Mouse (Mus musculus) T-cell, adult 2 months (primary cell): ENCODE results near the gene Bpgm.

Experiments used
- DNase-seq: peaks from one replicate; pipeline ENCODE4 v3.0.0; 2022; ENCODE audit warnings: low spot score

The Bpgm gene

DNA sequence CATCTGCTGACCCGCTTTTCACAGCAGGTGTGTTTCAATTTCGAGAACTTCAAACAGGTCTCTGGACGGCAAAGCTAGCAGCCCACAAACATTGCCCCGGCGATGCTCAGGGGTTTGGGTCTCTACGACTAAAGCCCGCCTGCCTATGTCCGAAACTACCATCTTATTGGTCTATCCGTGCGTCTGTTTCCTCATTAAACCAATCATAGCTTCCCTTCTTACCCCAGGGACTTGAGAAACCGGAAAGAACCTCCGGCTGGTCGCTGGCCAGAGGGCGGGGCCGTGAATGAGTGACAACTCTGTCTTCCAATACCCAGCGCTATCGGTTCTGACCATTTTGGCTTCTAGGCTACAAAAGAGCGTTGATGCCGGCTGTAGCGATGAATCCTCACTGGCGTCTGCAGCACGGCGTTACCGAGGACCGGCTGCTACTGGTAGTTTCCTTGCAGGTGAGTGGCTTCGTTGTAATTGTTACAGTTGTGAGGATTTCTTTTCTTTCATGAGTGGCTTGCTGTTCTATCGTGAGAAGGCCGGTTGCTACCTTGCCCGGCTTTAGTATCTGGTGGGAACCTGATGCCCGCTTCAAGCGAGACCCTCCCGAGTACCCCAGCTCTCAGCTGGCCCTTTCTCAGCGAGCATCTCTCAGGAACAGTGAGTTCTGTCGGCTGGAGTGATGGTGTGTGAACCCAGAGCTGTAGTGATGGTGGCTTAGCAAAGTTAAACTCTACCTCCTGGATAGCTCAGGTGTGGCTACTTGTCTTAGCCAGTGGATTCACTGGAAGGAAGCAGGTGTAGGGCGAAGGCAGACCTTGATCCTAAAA lies at the start of gene Bpgm:
Gene Bpgm, plus strand, starts transcription at position 234 of the 821 bp plus-strand sequence.
- DNase-seq, result peak; percentile 97

DNA sequence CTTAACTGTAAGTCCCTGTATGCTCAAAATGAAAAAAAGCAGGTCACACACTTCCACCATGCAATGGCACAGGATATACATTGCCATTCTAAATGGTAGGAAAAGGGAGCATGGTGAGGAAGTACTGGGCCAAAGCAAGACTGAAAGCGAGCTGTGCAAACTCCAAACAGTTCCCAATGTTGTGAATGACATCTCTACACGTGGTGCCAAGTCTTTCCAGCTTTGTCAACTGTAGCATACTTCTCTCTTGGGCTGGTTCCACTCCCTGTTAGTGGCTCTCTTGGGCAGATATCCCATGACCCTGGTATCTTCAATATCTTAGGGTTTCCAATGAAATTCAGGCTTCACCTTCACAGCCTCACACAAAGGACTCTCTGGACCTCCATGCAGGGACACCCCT lies 37.0 kb upstream of the Bpgm start:
- no peak for DNase-seq

DNA sequence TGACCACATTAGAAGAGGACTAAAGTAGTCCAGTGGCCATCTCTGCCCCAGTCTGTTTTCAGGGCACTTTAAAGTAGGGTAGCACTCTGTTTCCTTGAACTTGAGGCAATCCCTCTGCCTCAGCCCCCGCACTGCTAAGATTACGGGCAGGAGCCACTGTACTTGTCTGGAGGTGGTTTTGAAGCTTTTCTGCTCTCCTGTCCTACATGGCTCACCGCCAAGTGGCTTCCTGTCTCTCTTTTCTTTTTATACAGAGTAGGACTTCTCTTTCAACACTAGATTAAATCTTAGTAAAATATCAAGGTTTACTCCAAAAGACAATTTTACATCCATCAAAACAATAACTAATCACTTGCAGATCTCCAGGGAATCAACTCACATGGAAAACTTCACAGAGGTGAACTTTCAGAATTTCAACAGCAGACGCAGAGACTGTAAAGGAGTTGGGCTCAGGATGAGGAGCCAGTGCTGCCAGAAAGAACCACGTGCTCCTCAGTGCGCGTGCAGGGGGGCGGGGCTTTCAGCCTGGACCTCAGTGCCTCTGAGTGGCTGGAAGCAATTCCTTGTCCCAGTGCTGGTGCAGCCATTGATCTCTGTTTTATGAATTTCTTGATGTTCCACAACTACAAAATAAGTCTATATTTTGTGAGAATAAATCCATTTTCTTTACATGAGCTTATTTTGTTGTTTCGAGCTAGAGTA lies 34.3 kb upstream of the Bpgm start:
- DNase-seq, result no peak

DNA sequence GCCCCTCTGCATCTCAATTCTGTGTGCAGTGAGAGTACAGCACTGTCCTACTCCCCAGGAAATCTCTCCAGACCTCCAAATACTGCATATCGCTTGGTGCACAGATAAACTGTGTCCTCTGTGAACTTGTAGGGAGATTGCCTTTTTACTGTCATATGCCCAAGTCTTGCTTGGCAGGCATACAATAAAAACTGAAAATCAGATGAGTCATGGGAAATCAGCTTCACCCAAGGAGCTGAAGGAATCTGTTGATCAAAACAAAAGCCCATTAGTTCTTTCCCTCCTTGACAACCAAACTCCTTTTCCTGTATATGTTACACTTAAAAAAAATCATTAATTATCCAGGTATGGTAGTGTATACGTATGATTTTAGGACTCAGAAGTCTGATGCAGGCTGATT lies 32.2 kb upstream of the Bpgm start:
- DNase-seq, result no peak

DNA sequence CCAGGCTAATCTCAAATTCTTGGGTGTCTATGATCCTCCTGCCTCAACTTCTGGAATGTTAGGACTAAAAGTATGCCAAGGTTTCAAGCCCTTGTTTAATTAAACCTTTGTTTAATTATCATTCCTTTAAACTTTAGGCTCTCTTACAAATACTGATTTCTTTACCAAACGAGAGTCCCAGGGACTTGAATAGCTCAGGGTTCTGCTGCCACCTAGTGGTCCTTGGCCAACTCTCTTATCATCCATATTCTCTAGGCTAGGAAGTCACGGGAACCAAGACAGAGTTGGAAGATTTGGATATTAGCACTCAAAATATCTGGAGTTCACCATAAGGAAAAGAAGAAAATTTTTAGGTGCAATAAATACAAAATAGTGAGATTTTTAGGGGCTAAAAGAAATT lies 28.0 kb upstream of the Bpgm start:
- peak; percentile 54 for DNase-seq

DNA sequence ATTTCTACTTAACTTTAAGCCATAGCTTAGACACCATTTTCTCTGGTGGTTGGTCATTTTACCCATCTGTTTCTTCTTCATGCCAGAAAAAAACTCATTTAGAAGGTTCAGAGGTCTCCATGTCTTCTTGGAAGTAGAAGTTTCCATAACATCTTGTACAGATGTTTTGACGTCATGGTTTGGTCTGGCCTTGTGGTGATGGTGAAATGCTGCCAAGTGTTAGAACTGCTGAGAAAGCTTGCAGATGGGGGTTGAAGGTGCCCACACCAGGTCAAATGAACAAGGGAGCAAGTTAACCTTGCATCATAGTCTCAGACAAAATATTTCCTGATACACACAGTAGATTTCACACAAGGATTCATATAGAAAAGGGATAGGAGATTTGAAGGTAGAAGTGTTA lies 27.3 kb upstream of the Bpgm start:
- DNase-seq, result no peak

DNA sequence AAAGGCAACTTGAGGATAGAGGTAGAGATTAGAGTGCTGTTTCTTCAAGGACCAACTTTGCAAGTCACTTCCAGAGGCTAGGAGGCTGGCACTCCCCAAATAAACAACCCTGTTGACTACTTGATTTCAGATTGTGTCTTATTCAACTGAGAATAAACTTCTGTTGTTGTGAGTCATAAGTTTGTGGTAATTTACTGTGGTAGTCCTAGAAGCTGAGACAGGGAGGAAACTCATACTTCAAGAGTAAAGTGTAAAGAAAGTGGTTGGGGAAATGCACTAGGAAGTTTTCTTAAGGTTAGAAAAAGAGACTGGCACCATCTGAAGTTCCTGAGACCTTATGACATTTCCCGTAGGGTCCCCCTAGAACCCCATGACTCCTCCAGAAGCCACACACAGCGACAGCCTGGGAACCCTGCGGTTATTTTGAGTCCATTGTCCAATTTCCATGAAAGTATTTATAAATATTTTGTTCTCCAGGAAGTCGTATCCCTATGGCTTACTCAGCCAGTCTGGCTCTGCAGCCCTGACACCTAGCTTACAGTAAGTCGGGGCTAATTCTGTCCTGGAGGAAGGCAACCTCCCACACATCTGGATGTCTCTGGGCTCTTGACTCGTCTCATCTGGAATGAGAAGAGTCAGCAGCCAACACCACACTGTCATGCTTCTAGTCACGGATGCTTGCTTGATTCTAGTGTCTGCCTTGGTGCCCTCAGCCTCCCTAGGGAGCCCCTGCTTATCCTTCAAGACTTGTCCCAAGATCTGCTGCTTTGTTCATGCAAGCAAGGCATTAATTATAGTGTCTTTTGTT lies 22.8 kb upstream of the Bpgm start:
- no peak for DNase-seq

DNA sequence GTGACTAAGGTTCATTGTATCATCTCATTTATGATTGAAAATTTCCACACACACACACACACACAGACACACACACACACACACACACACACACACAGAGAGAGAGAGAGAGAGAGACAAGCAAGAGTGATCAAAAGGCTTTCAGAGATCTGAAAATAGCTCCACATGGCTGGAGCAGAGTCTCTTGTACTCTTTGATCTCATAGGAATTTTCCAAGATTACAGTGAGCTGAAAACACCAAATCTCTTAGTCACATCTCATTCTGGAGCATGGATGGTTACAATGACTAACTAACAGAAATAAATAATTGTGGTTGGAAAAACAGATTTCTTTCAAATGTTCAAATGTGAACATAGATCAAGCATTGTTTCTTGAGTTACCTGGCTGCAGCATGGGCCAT lies 16.6 kb upstream of the Bpgm start:
- no peak for DNase-seq

DNA sequence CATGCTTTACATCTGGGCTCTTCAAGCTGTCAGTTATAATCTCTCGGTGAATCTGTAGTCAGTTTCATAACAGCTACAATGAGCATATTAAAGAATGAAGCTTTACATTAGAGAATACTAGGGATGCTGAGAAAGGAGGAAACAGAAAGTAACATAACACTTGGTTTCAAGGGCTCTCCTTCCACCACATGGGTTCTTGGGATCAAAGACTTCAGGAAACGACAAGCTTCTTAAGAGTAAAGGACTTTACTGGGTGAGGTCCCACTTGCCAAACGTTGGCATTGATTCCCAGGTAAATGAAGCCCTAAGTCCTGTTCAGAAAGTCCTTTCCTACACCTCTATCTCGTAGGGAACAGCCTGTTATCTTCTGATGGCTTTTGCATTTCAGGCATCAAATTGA lies 15.4 kb upstream of the Bpgm start:
- DNase-seq, result no peak

DNA sequence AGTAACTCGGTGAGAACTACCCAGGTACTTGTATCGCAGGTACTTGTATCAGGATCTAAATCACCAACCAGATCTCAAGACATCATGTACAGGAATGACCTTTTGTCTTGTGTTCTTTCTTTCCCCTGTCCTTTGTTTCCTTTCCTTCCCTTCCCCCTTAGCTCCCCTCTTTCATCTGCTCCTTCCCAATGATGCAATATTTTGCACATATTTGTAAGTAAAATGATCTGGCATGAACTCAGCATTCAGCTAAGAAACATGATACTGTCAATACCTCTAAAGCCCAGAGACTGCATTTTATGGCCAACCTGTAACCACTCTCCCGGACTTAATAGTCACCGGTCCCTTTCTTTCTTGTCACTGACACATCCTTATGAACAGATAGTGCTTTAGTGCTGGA lies 12.4 kb upstream of the Bpgm start:
- no peak for DNase-seq

DNA sequence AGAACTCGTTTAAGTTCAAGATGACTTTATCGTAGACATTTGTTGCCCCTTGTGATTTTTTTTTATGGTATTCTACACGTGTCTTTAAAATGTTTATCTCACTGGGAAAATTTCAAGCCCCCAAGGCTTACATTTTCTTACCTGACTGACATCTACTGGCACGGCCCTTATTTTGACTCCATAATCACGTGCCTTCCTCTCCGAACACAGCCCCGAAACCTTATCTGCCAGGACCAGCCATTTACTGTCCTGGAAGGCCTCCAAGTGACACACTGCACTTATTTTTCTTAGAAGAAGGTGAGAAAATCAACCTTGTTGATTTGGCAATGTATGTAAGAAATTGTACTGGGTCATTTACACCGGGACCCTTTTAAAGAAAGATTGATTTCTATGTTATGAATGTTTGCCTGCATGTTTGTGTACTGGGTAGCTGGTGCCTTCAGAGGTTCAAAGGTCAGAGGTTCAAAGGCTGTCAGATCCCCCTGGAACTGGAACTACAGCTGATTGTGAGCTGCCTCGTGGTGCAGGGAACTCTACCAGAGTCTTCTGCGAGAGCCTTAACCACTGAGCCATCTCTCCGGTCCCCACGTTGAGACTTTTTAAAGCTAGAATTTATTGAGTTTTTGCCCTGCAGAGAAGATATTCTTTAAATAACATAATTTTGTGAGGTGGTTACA lies 4.4 kb upstream of the Bpgm start:
- no peak for DNase-seq

DNA sequence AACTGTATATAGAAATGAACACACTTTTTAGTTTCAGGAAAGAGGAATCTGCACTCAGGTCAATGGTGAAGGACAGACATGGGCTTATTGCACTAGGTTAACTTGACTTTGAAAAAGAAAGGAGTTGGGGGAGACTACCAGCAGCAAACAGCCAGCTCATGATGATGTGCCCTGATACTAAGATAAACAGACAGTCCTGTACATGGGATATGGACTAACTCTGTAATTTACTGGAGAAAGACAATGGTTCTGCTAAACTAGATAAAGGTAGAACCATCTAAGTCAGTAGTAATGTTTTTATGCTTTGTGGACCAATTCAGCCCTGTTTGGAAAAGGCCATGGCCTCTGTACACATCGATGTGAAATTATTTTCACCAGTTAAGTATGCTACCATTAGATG lies 2.7 kb upstream of the Bpgm start:
- no peak for DNase-seq

DNA sequence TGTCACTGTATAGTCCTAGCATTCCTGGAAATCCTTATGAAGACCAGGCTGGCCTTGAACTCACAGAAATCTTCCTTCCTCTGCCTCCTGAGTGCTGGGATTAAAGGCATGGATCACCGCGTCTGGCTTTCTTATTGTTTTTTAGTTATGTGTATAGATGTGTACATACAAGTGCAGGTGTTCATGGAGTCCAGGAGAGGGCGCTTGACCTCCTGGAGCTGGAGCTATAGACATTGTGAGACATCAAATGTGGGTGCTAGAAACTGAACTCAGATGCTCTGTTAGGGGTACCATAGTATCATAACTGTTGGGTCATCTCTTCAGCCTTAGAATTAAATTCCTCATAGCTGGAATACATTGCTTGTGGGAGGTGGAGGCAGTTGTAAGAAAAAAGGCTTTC lies 2.0 kb upstream of the Bpgm start:
- no peak for DNase-seq

DNA sequence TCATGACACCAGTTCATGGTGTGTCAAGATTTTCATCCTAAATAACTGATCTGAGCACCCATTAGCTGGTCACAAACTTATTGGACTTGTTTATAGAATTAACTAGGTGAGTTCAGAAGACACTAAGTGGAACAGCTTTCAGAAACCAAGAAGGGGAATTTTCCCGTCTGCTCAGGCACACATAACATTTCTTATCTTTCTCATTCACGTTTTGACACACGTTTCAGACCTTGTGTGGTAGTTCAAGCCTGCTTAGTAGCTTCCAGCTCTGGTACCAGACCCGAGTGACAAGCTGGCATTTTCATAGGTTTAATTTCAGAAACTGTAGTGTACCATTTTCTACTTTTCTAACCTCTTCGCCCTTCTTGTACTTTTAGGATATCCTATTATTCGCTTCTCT lies 616 bp upstream of the Bpgm start:
- peak; percentile 14 for DNase-seq

DNA sequence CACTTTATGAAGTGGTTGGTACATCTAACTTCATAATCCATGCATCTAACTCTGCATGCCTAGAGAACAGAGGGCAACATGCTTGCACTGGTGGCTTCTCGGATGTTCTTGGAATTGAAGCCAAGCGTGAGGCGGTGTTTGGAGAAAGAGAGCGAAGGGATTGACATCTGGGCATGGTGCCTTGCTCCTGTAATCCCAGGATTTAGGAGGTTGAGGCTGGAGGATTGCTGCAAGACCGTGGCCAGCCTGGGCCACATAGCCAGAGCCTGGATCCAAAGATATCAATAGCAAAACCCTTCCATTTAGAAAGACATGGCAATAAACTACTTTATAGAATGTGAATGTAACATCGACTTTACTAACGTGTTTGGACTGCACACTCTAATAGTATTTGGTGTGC lies 2.0 kb downstream of the Bpgm start:
- DNase-seq, result no peak

DNA sequence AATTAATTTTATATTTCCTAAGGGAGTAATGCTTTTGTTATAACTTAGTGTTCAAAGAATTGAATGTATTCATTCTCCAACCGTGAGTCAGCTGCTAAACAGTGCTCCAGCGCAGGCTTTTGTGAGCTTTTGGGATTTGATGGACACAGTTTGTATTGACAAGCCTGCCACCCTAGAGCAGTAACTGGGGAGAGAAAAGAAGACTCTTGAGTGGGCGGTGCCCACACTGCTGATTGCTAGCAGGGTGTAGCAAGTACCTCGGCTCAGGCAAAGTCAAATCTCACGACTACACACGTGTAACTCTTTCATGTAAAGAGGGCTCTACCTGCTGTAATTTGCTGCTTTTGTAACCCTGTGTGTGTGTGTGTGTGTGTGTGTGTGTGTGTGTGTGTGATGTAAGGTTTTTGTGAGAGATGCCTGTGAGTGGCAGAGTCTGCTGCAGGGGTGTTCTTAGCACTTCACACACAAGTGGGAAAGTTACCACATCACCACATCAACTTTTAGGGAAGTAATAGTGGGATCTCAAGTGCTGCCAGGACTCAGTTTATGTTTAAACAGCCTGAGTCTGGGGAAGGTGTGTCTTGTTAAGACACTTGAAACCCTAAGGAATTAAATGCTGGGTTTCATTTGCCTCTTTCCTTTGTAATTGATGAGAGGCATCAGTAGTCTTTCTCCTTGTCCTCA lies 2.8 kb downstream of the Bpgm start:
- no peak for DNase-seq

DNA sequence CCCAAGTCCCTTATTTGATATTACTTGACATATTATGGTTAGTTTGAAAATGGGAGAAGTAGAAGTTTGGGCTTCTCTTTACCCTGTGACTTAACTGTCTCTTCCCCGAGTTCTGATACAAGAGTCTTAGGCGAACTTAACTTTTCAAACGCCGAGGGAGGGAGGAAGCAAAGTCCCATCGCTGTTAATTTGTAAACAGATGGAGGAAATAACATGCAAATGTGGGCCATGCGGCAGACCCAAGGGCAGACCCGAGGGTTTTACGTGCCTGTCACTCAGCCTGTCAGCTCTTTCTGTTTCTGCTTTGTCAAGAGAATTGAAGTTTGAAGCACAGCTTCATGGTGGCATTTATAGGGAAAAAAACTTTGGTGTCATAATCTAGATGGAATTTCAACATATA lies 3.5 kb downstream of the Bpgm start:
- DNase-seq, result no peak

DNA sequence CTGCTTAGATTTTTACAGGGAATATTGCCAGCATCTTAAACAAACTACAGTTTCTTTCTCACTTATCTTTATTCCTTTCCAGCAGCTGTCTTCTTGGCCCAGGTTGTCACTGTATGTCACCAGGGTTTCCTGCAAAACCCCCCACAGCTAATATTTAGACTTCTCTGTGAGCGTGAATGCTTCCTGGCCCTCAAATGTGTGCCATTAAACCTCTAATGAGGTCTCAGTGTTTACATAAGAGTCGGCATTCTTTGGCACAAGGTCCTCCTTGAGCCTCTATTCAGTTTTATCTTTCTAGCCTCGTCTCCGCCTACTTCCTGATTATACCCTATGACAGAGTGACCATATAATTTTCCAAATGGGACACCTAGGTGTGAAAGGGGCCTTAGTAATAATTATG lies 4.7 kb downstream of the Bpgm start:
- no peak for DNase-seq

DNA sequence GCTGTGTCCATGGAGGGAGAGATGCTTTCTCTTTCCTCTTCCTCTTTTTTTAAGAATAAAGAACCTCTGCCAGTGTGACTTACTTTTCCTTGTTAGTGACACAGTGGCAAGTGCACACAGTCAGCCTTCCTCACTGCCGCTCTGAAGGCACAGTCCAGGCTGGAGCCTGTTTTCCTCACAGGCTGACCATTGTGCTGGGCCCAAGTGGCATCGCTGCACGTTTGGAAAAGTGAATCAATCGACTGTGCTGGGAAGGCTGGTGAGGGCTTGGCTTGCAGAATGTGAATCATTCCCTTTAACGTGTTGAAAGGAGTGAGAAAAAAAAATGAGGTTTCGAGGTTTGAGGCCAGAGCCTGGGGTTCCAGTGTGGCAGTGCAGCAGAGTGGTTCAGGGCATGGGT lies 5.3 kb downstream of the Bpgm start:
- no peak for DNase-seq

DNA sequence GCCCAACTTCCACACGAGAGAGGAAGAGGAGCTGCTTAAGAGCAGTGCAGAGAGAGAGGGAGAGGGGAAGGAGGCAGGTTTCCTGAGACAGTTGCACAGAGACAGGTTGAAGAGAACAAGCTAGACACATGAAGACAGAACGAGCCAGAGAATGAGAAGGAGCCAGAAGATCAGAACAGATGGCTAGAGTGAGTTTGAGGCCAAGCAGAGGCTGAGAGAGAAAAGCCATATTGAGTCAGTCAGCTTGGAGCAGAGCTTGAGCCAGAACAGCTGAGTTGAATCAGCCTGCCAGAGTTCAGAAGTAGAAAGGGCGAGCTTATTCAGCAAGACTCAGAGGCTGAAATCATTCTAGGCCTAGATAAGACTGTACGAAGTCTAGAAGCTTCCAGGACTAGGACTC lies 6.8 kb downstream of the Bpgm start:
- no peak for DNase-seq

DNA sequence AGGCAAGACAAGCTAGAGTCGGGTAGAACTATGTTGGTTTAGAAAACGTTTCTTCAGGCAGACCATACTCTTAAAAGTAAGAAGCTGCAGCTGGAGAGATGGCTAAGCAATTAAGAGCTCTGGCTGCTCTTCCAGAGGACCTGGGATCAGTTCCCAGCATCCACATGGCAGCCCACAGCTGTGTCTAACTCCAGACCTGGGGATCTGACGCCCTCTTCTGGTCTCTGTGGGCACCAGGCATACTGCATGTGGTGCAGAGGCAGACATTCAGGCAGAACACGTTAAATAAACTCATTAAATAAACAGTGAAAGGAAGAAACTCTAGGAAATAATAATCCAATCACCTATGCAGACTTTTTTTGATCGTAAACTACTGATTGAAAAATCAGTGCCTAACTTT lies 7.4 kb downstream of the Bpgm start:
- no peak for DNase-seq

DNA sequence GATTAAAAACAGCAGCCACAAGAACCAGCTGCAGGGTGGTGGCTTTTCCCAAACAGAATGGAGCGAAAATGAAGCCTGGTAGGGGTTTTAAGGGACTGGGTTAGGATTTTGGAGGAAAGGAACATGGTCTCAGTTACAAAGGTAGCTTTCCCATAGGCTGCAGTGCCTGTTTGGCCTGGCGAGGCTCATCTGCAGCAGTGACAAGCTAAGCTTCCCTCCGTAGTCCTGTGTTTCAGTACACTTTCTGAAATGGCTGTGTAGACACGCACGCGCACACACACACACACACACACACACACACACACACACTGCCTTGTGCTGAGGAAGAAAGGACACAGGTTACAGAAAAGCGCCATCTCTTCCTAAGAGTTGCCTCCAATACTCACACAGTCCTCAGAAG lies 7.8 kb downstream of the Bpgm start:
- DNase-seq, result no peak
